Mouse (Mus musculus) c-Kit-positive CD71-positive TER-119-positive erythroid progenitor cells, embryonic 14.5 days (primary cell): Measurements from ENCODE around the gene Olfr813.
"Not testable (repeated sequence)": the region's sequence is repeated elsewhere in the genome, so short reads cannot be mapped to it uniquely, and the experiment has no call there.

Experiments
- DNase-seq: peaks from one replicate; pipeline ENCODE4 v3.0.0-alpha.2; 2013; ENCODE audit warnings: low spot score

The Olfr813 gene

DNA sequence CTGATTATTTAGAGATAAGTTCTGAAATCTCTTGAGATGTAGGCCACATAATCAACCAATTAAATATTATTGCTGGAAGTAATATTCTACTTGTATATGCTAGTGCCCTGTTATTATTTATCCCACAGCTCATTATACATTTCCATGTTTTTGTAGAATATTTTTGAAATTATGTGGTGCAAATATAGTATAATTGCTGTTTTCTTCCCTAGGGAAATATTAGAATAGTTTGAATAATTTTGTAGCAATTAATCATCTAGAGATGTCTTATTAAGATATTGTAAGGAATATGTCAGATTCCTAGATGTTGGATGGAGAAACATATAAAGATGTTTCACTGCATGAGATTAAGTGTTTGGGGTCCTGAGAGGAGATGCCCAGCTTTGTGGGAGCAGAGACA, at the start of gene Olfr813:
TSS of gene Olfr813 (plus strand) at position 301 of the 400 bp plus-strand sequence.
- DNase-seq = no peak

DNA sequence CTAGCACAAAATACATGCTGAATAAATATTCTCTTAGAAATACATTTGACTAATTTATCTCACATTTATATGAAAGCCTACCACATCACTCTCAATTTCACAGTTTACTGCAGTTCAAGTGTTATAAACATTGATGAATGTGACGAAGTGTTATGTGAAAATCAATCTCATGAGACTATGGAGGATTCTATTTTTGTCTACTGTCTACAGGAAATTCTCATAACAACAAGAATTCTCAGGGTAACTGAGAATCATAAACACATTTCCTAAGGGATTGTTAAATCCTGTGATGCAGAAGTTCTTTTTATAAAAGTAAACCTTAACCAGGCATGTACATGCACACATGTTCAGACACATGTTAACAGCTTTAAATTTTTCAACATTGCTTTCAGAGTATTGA, 9.2 kb upstream of the Olfr813 start, which contains the start of gene Olfr812:
TSS of gene Olfr812 (minus strand) at position 101 of the 400 bp plus-strand sequence.
- DNase-seq = no peak

DNA sequence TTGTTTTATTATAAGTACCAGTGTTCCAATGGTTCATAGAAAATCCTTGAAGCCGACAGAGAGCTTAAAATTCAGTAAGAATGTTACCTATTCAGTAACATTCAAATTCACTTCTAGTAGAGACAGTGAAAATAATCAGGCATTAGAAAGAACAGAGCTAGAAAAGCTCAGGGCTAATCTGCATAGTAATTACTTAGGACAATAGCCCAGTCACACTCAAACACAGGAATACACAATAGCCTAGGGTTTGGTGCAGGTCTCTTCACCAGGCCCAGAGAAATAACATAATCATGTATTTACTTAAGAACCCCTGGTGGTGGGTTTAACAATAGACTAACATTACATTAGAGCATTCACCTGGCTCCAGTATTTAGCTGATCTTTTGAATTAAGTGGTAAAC, 7.8 kb upstream of the Olfr813 start:
- DNase-seq = no peak

DNA sequence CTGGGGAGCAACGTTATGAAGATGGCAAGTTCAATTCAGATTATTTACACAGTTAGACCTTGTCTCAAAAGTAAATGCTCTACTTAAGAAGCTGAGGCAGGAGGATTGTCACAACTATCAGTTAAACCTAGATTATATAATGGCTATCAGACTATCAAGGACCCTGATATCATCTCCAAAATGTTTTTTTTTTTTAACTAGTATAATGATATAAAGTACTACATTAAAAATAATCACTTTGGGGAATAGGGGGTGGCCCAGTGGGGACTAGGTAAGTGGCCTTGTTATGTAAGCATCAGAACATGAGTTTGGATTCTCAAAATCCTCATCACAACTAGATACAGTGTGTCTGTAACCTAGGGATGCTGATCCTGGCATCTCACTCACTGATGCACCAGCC, 24.6 kb downstream of the Olfr813 start, which contains the start of gene Olfr814:
TSS of gene Olfr814 (minus strand) at position 101 of the 400 bp plus-strand sequence.
- DNase-seq = not testable (repeated sequence)

DNA sequence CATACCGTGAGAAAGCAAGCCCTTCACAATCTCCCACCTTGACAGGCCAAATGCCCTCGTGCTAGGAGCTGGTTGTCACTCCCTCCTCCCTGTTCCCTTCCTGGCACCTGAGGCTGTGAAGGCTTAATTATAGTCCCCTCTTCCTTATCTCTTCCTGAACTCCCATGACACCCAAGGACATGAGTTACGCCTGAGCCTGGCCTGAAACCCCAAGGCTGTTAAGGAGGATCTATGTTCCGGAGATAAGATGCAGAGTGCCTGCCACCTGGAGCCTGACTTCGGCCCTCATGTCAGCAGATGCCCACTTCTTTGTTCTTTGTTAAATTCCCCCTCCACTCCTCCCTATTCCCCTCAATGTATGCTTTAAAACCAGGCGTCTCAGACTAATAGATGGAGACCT, 30.3 kb downstream of the Olfr813 start:
- not testable (repeated sequence) for DNase-seq

DNA sequence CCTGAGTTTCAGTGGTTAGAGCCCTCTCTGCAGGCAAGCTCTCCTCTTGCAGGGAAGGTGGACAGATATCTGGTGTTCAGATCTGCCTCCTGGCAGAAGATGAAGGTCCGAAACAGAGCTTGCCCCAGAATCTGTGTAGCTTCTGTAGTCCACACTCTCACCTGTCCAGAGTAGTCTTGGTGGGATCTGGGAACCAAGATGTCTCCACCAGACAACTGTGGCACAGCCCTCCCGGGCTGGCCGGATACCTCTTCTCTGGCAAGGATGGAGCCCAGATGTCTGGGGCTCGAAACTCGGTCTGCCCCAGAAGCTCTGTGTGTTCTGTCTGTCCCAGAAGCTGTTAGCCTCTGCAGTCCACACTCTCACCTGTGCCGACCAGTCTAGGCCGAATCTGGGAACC, 30.8 kb downstream of the Olfr813 start:
- DNase-seq = no peak

DNA sequence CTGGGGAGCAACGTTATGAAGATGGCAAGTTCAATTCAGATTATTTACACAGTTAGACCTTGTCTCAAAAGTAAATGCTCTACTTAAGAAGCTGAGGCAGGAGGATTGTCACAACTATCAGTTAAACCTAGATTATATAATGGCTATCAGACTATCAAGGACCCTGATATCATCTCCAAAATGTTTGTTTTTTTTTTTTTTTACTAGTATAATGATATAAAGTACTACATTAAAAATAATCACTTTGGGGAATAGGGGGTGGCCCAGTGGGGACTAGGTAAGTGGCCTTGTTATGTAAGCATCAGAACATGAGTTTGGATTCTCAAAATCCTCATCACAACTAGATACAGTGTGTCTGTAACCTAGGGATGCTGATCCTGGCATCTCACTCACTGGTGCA, 50.6 kb downstream of the Olfr813 start, which contains the start of gene Olfr815:
TSS of gene Olfr815 (minus strand) at position 101 of the 400 bp plus-strand sequence.
- DNase-seq = not testable (repeated sequence)
